Mouse (Mus musculus) midbrain, embryonic 12.5 days (tissue): Measurements from ENCODE around the gene Ndufa4l2. TPM values are rescaled to one million over a fixed set of nuclear protein-coding genes. Genes with fewer than 3 reads are reported as not detected.

Experiments used
- ATAC-seq: fragments of 200-750 bp; cut with Nextera tagmentation; 2 replicates; pipeline ENCODE4 v1.8.0; 2017; ENCODE audit warnings: low read depth, moderate TSS enrichment, moderate library complexity; ENCODE audit not compliant: low FRiP score
- H3K27ac ChIP-seq: fragments of 300-500 bp; sonication (generic); replicated peaks from 2 replicates; pipeline ENCODE4 v1.5.1; 2016; ENCODE audit warnings: mild to moderate bottlenecking
- H3K27me3 ChIP-seq: fragments of 300-500 bp; sonication (generic); 2 replicates; pipeline ENCODE4 v1.6.1; 2016; ENCODE audit warnings: mild to moderate bottlenecking
- H3K36me3 ChIP-seq: fragments of 300-500 bp; sonication (generic); 2 replicates; pipeline ENCODE4 v1.6.1; 2016
- H3K4me1 ChIP-seq: fragments of 300-500 bp; sonication (generic); 2 replicates; pipeline ENCODE4 v1.6.1; 2016
- H3K4me2 ChIP-seq: fragments of 300-500 bp; sonication (generic); replicated peaks from 2 replicates; pipeline ENCODE4 v1.6.1; 2016; ENCODE audit warnings: mild to moderate bottlenecking, moderate library complexity
- H3K4me3 ChIP-seq: fragments of 300-500 bp; sonication (generic); 2 replicates; pipeline ENCODE4 v1.5.1; 2016; ENCODE audit warnings: mild to moderate bottlenecking
- H3K9ac ChIP-seq: fragments of 300-500 bp; sonication (generic); replicated peaks from 2 replicates; pipeline ENCODE4 v1.6.1; 2016; ENCODE audit warnings: mild to moderate bottlenecking, moderate library complexity
- H3K9me3 ChIP-seq: fragments of 300-500 bp; sonication (generic); 2 replicates; pipeline ENCODE4 v1.6.1; 2016; ENCODE audit warnings: mild to moderate bottlenecking
- WGBS: fragments of 180-500 bp; shearing (Covaris S2); methylation state at CpG from one replicate; pipeline ENCODE4 v1.1.7; 2016; 5-methylcytosine and 5-hydroxymethylcytosine counted together
- polyA plus RNA-seq: library from polyadenylated mRNA; unstranded; fragments of >200 nt; fragmentation: Nextera tagmentation; extraction: Ambion mirVana; gene quantifications from 2 replicates; pipeline ENCODE4 v1.2.1, GENCODE M21; 2016

The Ndufa4l2 gene
- polyA plus RNA-seq, 1 experiment from 2014 or later = 7.6 TPM

GRCm38 (mm10) chr10:127549892-127550291 is 35.1 kb downstream of the Ndufa4l2 start:
- H3K9me3 ChIP-seq = no peaks in the 10 kb centered on the region
- no peak overlapping the region for H3K9ac ChIP-seq
- no peaks in the 10 kb centered on the region for H3K4me1 ChIP-seq
- peaks cover 100% of the 10 kb centered on the region for H3K36me3 ChIP-seq
- WGBS = 93% methylated on average over 17 of the region's 17 CpGs
- ATAC-seq = no peak
- H3K4me2 ChIP-seq = no peak overlapping the region
- no peak overlapping the region for H3K4me3 ChIP-seq
- no peak overlapping the region for H3K27ac ChIP-seq
- no peaks in the 10 kb centered on the region for H3K27me3 ChIP-seq

- peak; percentile 39; the same call in 1 of the 2 replicates for ATAC-seq
- WGBS = 62% methylated on average over 18 of the region's 18 CpGs
These were observed 40.9 kb downstream of the Ndufa4l2 start for GRCm38 (mm10) chr10:127555703-127556102.

GRCm38 (mm10) chr10:127557397-127557796 is 42.6 kb downstream of the Ndufa4l2 start:
- H3K4me2 ChIP-seq = no peak overlapping the region
- WGBS = 95% methylated on average over 13 of the region's 13 CpGs
- H3K9ac ChIP-seq = no peak overlapping the region
- H3K27me3 ChIP-seq = no peaks in the 10 kb centered on the region
- H3K9me3 ChIP-seq = 0 out of 2 replicates have a peak, but pooled peaks cover 3% of the 10 kb centered on the region
- no peak overlapping the region for H3K27ac ChIP-seq
- peaks cover 99% of the 10 kb centered on the region for H3K36me3 ChIP-seq
- H3K4me1 ChIP-seq = no peaks in the 10 kb centered on the region
- ATAC-seq = no peak
- no peak overlapping the region for H3K4me3 ChIP-seq

More at GRCm38 (mm10) chr10:127555703-127556102, 40.9 kb downstream of the Ndufa4l2 start:
- no peak overlapping the region for H3K4me2 ChIP-seq
- no peaks in the 10 kb centered on the region for H3K27me3 ChIP-seq
- no peak overlapping the region for H3K27ac ChIP-seq
- H3K9ac ChIP-seq = no peak overlapping the region
- no peaks in the 10 kb centered on the region for H3K4me1 ChIP-seq
- no peak overlapping the region for H3K4me3 ChIP-seq
- 0 out of 2 replicates have a peak, but pooled peaks cover 3% of the 10 kb centered on the region for H3K9me3 ChIP-seq
- peaks cover 100% of the 10 kb centered on the region for H3K36me3 ChIP-seq

GRCm38 (mm10) chr10:127561145-127561544 is 46.4 kb downstream of the Ndufa4l2 start:
- Histone ChIP-seq H3K9me3 (0 out of 2 replicates have a peak, but pooled peaks cover 3% of the 10 kb centered on the region), H3K27ac (no peak overlapping the region), H3K4me1 (no peaks in the 10 kb centered on the region), H3K9ac (no peak overlapping the region), H3K4me3 (no peak overlapping the region), H3K36me3 (peaks cover 95% of the 10 kb centered on the region), H3K4me2 (no peak overlapping the region), H3K27me3 (no peaks in the 10 kb centered on the region)
- no peak for ATAC-seq

GRCm38 (mm10) chr10:127563840-127564239 is 49.1 kb downstream of the Ndufa4l2 start:
- no peak overlapping the region for H3K9ac ChIP-seq
- H3K9me3 ChIP-seq = no peaks in the 10 kb centered on the region
- no peaks in the 10 kb centered on the region for H3K4me1 ChIP-seq
- no peak overlapping the region for H3K4me3 ChIP-seq
- H3K27me3 ChIP-seq = no peaks in the 10 kb centered on the region
- peaks cover 91% of the 10 kb centered on the region for H3K36me3 ChIP-seq
- ATAC-seq = no peak
- 89% methylated on average over 8 of the region's 8 CpGs for WGBS
- H3K27ac ChIP-seq = no peak overlapping the region
- no peak overlapping the region for H3K4me2 ChIP-seq

GRCm38 (mm10) chr10:127564301-127564700 is 49.5 kb downstream of the Ndufa4l2 start:
- WGBS = 65% methylated on average over 13 of the region's 13 CpGs
- Histone ChIP-seq H3K4me3 (no peak overlapping the region), H3K9ac (no peak overlapping the region), H3K27me3 (no peaks in the 10 kb centered on the region), H3K4me1 (no peaks in the 10 kb centered on the region), H3K36me3 (peaks cover 91% of the 10 kb centered on the region), H3K27ac (no peak overlapping the region), H3K4me2 (no peak overlapping the region), H3K9me3 (no peaks in the 10 kb centered on the region)
- no peak for ATAC-seq

Other genes with a start within 250 kb of the Ndufa4l2 start
- 245 and 250 TPM in 2 replicates for gene Dctn2, start 248.6 kb upstream of the Ndufa4l2 start, polyA plus RNA-seq
- gene Mbd6, start 225.9 kb upstream of the Ndufa4l2 start, polyA plus RNA-seq = 20.3 and 21.7 TPM in 2 replicates
- gene Mars, start 203.2 kb upstream of the Ndufa4l2 start, polyA plus RNA-seq = 156 and 166 TPM in 2 replicates
- 0.86 and 1.1 TPM in 2 replicates for gene Arhgap9, start 193.0 kb upstream of the Ndufa4l2 start, polyA plus RNA-seq
- 3.7 and 4.1 TPM in 2 replicates for gene Gli1, start 173.0 kb upstream of the Ndufa4l2 start, polyA plus RNA-seq
- gene Inhbe, start 160.6 kb upstream of the Ndufa4l2 start, polyA plus RNA-seq = not detected in 2 replicates
- gene Inhbc, start 144.5 kb upstream of the Ndufa4l2 start, polyA plus RNA-seq = not detected in 2 replicates
- gene R3hdm2, start 134.6 kb upstream of the Ndufa4l2 start, polyA plus RNA-seq = 40.7 and 42.1 TPM in 2 replicates
- gene Stac3, start 13.3 kb upstream of the Ndufa4l2 start, polyA plus RNA-seq = 0.89 and 1.6 TPM in 2 replicates
- gene Shmt2, start 7.5 kb downstream of the Ndufa4l2 start, polyA plus RNA-seq = 75.1 and 77.8 TPM in 2 replicates
- gene Nxph4, start 19.6 kb downstream of the Ndufa4l2 start, polyA plus RNA-seq = 55.9 and 58.2 TPM in 2 replicates
- 94.0 and 98.1 TPM in 2 replicates for gene Lrp1, start 106.2 kb downstream of the Ndufa4l2 start, polyA plus RNA-seq
- 6.1 and 9.0 TPM in 2 replicates for gene Stat6, start 128.0 kb downstream of the Ndufa4l2 start, polyA plus RNA-seq
- 10.0 and 10.3 TPM in 2 replicates for gene Nemp1, start 151.9 kb downstream of the Ndufa4l2 start, polyA plus RNA-seq
- 3.7 and 4.5 TPM in 2 replicates for gene Nab2, start 153.6 kb downstream of the Ndufa4l2 start, polyA plus RNA-seq
- 0.47 and 0.71 TPM in 2 replicates for gene Myo1a, start 190.2 kb downstream of the Ndufa4l2 start, polyA plus RNA-seq
- gene Tac2, start 209.5 kb downstream of the Ndufa4l2 start, polyA plus RNA-seq = not detected in 2 replicates
- gene Zbtb39, start 224.6 kb downstream of the Ndufa4l2 start, polyA plus RNA-seq = 6.1 and 6.2 TPM in 2 replicates
- 0.41 and 0.46 TPM in 2 replicates for gene Gpr182, start 236.8 kb downstream of the Ndufa4l2 start, polyA plus RNA-seq
- gene Rdh1, start 244.8 kb downstream of the Ndufa4l2 start, polyA plus RNA-seq = 0.06 TPM in 1 of 2 replicates, not detected in the other
- gene Rdh16f1, start 244.8 kb downstream of the Ndufa4l2 start, polyA plus RNA-seq = 0.09 TPM in 1 of 2 replicates, not detected in the other